Mouse (Mus musculus) embryo, embryonic 11.5 days (tissue): ENCODE data around the gene Il13ra1.

Source experiments
- DNase-seq: peaks from one replicate; pipeline ENCODE4 v3.0.0-alpha.2; 2012; ENCODE audit warnings: low read depth, low spot score

Gene Il13ra1

DNA sequence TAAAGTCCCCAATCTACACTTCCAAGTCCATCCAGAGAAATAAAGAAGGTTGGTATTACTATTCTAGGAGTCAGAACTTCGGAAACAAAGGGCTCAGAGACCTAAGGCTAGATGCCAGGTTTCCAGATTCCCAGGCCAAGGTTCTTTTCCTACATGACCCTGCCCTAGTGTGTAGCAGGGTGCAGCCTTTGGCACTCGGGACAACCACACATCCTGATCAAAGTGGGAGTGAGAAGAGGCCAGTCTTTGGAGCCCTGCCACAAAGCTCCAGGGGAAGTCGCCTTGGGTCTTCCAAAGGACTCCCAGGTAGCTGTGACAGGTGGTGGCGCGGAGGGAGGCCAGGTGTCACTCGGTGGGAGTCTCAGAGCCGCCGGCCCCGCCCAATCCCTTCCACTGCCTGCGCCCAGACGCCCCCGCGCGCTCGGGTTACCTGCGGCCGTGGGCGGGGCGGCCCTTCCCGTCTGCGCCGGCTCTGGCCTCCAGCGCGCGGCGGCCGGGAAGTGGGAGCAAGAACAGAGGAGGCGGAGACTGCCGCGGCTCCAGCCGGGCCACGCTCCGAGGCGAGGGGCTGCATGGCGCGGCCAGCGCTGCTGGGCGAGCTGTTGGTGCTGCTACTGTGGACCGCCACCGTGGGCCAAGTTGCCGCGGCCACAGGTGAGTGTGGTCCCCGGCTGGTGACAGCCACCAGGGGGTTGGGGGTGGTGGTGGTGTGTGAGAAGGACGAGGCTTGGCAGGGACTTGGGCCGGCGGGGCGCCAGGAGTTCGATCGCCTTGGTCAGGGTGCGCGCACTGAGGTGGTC is at the start of gene Il13ra1:
Gene Il13ra1 (plus strand): TSS at position 489 of the 800 bp plus-strand sequence.
- DNase-seq, result peak; percentile 8

DNA sequence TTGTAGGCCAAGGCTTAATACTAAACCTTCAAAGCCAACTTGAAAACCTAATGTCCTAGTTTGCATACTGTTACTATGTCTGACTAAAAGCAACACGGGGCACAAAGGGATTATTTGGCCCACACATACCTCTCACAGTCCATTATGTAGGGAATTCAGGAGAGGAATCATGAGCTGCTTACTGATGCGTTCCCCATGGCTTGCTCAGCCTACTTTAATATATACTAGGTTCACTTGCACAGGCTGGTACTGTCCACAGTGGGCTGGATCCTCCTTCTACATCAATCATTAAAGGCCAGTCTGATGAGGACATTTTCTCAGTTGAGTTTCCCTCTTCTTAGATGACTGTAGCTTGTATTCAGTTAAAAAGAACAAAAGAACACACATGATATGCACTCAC is 37.9 kb upstream of the Il13ra1 start:
- no peak for DNase-seq

DNA sequence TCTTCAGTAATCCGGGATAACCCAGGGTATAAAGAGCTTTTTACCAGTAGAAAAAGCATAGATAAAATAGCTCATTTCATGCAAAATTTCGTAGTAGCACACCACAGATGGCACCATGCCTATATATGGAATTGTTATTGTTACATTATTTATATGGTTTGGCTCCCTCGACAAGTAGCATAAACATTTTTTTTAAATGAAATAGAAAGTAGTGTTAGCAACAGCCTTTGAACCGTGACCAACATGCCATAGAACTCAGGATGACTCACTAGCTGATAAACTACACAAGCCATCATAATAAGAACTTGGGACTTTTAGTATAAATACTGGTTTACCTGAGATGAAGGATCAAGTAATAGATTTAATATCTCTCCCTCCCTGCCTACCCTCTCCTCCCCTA is 34.7 kb upstream of the Il13ra1 start:
- DNase-seq, result no peak

DNA sequence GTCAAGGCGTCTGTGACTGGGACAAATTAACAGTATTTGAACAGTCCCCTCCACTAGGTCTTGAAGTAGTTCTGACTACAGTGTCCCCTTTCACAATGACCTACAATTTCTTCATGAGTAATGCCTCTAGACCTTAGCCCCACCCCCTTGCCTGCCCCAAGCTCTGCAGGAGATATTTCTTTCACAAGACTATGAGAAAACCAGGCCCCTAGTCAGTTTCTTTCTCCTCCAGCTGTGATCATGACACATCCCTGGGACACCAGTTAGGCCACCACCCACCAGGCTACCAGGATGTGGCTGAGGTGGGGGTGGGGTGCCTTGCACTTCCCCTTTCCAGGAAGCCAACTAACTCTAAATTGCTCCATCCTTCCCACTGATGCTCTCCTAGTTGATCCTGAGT is 29.0 kb upstream of the Il13ra1 start:
- DNase-seq, result no peak

DNA sequence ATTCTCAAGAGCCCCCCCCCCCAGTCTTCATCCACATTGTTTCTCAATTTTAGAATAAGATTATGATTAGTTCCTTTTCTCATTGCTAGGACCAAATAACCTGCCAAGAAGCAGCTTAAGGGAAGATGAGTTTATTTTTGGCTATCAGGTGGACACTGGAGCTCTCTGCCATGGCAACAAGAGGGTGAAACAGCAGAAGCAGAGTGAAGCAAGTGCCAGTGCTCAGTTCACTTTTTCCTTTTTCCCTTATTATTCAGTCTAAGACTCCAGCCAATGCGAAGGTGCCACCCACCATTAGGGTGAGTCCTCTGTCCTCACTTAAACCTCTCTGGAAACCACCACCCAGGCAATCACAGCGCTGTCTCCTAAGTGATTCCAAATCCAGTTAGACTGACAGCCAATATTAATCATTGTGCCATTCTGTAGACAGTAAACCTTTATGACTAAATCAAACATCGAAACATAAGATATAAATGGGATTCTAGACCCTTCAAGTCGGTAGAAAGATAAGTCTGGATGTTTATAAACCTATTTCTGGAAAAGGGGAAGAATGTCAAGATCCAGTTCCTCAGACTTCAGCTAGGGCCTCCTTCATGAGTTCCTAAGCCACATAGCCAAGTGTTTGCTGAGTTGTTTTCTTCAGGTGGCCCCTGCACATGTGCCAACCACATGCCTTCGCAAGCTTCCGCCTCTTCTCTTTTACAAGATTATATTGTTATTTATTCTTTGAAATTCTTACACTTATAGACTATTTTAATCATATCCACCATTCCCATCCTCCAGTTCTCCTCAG is 23.2 kb upstream of the Il13ra1 start:
- no peak for DNase-seq

DNA sequence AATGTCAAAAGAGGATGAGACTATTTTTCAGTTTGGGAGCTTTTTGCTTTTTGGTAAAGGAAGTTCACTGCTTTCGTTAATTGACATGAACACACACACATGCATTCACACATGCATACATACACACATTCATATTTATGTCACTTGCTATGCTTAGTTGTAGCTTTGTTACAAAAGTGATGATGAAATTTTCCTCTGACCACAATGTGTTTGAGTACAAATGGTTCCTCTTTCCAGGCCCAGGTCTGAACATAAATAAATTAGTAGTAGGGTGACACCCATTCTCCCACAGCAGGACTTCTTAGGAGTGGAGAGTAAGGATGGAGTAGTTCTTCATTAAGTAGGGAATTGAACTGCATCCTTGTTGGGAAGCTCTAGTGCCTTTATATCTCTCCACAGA is 11.0 kb upstream of the Il13ra1 start:
- no peak for DNase-seq

DNA sequence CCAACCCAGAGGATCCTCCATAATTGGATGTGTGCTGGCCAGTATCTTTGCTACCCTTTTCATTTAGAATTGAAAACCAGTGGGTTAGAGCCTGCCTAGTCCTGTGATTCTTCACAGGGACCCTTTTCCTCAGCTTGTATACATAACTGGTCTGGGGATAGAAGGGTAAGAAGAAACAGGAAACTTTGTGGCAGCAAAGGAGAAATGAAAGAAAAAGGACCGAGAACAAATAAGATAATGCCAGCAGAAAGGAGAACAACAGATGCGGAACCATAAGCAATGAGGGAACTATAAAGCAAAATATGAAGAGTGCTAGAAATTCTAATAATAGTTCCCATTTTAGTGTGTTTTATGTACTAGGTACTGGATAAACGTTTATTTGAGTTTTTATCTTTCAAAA is 10.6 kb upstream of the Il13ra1 start:
- no peak for DNase-seq

DNA sequence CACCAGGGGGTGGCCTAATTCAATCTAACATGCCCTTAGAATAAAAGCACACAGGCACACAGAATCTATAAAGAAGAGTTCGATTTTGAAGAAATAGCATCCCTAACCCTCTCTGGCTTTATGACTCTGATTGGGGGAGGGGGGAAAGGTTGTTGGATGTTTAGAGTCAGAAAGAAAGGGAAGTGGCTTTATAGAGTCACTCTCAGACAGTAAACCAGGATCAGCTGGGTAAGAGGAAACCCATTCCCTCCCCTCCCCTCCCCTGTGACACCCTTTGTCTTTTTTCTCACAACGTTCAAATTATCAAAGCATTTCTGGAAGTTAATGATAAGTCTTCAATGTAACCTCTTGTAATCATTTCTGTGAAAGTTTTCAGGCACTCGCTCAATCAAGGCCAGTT is 3.3 kb upstream of the Il13ra1 start:
- no peak for DNase-seq

DNA sequence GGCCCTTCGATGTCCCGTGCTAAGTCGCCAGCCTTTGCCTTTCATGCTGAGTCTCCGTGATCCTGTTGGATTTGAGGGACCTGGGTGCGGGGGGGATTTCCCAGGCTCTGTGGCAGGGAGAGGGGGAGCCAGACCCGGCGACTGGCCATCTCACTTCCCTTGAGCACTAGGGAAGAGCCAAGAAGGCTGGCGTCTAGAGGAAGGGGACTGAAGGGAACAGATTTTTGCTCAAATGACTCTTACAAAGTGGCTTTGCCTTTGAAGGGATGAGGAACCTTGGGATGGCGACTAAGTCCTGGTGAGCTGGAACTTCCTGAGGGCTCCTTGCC is 476 bp downstream of the Il13ra1 start:
- no peak for DNase-seq

DNA sequence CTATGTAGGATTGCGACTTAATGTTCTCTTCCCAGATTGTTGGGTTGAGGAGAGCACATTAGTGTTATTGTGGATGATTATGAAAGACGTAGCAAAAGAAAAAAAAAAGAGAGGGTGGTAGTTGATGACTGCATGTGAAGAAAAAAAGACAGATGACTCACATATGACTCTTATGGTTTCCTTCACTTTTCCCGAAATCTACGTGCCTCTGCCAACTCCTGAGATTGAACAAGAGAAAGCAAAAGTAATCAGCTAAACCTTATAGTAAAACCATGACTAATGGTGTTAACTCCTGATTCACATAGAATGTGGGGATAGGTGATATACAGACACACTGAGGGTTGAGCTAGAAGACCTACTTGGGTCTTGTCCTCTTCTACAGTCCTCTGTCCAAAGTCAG is 3.3 kb downstream of the Il13ra1 start:
- DNase-seq, result no peak

DNA sequence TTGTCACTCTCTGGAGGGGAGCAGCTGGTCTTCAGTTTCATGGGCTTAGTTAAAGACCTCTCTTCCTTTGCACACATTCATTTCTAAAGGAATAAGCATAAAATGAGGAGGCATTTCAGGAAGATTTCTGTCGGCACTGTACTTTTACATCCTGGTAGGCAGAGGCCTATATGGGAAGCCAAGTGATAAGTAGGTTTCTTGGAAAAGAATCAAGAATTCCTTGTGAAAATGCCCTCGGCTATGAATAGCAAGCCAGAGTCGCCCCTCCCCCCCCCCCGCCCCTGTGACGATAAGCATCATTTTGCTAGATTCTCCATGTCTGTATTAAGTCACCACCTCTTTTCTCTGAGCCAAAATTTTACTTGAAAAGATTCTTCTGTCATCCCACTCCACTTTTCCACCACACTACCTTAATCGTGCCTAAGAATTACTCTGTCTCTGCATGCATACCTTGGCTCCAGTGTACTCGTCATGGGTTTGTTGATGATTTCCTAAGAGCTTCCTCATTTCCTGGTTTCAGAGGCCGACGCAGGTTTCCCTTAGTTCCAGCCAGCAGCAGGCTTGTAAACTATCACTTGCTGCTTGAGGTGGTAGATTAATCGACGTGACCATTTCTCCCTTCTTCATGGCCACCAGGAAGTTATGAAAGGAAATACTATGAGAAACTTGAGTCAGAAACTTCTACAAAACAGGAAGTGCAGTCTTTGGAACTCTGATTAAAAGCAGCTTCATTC is 17.3 kb downstream of the Il13ra1 start:
- no peak for DNase-seq

DNA sequence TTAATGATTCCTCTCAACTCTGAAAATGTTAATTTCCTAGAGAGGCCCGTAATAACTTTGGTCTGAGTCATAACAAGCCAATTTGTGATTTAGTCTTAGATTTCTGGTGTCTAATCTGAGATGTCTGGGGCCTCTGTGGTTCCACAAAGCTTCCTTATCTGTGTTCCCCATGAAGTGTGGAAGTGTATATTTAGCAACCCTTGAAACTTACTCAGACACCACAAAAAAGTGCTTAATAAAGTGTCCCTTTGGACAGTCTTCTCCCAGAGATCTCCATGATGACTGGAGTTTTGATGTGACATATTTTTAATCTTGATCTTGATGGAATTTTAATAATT is 17.8 kb downstream of the Il13ra1 start:
- no peak for DNase-seq

DNA sequence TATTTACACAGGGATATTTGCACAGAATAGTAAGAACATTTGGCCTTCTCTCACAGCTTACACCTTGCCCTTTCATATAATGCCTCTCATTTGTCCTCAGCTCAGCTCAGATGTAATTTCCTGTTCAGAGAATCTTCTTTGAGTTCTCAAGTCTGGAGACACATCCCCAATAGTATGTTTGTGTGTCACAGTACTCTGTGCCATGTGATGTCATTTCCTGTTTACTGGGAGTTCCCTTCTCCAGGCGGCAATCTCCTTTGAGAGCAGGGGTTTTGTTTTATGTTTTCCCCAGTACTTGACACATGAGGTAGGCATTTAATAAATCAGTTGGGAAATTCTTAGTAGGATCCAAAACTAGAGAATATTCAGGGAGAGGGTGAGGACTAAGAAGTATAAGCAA is 24.4 kb downstream of the Il13ra1 start:
- DNase-seq, result no peak

DNA sequence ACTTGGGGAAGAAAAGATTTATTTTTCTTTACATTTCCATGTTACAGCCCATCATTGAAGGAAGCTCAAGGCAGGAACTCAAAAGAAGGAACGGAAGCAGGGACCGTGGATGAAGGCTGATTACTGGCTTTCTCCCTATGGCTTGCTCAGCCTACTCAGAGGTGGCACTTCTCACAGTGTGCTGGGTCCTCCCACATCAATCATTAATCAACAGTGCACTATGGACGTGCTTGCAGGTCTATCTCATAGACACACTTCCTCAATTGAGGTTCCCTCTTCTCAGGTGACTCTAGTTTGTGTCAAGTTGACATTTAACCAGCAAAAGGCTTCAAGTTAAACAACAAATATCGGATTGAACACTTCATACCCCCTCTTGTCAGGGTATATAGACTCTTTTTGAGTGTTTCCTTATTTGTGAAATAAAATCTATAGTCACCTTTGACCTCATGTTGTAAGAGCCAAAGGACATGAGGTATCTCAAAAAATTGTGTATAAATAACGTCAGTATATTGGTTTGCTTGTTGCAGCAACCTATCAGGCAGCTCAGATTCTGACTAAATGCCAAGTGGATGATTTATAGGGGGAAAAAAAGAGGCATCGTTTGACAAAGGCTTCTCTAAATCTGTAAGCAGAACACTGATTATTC is 30.2 kb downstream of the Il13ra1 start:
- no peak for DNase-seq

DNA sequence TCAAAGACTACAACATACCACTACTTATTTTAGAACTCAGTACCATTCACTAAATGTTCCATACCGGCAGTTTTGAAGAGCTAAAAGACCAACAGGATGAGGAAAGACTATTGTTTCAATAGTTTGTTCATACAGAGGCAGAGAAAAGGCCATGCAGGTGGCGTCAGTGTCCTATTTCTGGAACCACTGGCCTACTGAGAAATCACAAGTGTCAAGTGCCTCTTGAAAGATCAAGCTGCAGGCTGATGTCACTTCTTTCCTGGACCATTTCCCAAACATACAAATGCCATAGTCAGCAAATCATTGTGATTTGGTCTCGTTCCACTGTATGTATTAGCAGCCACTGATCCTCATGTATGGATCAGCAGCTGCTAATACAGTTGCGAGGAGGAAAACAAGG is 34.8 kb downstream of the Il13ra1 start:
- DNase-seq, result no peak

DNA sequence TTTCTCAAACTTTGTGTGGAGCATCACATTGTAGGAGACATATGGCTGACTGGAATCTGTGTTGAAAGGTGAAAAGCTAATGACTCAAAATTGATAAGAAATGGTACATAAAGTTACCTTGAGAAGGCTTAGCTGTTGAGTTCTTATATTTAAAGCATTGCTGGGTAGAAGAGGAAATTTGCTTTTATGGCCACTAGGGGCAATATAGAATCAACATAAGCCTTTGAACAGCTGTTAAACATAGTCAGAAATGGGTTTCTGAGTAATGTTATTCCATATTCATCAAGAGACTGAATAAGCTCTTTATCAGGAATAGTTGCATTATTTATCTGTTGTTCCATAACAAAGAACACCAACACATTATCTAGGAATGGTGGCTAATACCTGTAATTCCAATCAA is 38.2 kb downstream of the Il13ra1 start:
- no peak for DNase-seq

DNA sequence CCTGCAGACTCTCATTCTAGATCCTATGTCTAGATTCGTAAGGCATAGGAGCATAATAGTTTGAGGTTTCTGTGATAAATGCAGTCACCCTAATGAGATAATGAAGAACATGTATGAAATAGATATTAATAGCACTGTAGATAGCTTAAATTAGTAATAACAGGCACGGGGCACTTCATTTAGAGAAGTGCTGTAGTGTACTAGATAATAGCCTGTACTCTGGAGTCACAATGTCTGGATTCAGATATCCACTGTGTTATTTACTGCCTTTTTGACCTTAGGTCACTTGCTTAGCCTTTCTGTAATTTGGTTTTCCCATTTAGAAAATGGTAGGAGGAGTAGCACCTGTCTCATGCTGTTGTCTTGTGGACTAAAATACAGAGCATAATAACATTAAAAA is 44.8 kb downstream of the Il13ra1 start:
- DNase-seq, result no peak

DNA sequence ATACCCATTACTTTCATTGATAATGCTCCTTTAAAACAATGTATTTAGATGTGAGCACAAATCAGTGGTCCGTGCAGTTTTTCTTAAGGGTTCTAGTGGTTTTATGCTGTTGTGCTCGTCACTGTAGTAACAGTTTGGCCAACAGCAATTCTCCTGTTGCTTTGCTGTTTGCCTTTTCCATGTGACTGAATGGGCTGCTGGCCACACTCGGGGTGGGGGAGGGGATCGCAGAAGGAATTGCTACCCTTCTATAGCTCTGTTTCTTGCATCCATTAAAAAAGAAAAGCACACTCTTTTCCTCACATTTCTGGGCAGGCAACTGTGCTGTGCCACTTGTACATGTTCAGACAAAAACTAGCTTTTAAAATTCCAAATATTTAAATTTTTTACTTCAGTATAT is 49.7 kb downstream of the Il13ra1 start:
- no peak for DNase-seq

DNA sequence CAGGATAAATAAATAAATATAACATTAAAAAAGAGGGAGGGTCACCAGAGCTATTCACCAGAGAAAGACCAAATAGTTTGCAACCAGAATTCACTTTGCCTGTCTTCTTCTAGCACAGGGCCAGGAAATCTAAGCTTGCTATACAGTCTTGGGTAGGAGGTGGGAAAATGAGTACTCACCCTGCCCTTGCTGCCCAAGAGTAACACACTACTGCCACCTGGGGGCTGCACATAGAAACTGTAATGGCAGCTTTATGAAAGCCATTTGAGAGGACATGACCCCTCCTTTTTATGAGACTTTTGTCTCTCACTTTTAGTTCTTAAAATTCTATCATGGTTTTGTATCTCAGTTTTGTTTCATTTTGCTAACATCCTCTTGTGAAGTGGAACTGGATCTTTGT is 71.7 kb downstream of the Il13ra1 start:
- no peak for DNase-seq

DNA sequence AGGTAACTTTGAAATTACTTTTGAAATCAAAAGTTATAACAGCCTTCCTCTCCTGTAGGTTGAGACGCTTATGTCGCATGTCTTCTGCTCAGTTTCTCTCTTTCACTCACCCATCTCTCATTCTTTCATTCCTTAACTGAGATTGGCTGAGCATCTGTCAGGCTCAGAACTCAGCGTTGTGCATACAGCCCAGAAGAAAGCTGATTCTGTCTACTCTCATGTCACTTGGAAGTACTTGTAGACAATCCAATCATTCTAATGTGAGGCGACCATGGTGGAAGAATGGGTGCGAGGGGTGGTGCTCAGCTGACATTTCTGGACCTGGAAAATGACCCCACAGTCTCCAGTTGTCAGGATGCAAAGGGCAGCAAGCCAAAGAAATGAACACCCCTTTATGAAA is 74.1 kb downstream of the Il13ra1 start:
- DNase-seq, result no peak

DNA sequence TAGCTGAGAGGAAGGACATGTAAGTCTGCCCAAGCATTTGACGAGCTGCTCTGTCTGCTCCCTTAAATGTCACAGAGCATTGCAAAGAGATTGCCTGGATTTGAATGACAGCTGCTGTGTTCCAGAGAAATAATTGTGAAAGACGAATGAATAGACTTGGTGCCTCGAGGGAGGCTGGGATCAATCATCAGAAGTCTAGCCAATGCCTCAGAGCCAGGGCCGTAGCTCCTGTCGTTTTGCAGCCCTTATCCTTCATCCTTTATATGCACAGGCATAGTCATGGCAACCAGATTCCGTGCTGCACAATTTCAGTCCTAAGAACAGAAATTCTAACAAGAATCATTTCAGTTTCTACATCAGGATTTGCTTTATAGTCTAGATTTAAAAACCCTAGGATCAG is 74.5 kb downstream of the Il13ra1 start:
- DNase-seq, result no peak

DNA sequence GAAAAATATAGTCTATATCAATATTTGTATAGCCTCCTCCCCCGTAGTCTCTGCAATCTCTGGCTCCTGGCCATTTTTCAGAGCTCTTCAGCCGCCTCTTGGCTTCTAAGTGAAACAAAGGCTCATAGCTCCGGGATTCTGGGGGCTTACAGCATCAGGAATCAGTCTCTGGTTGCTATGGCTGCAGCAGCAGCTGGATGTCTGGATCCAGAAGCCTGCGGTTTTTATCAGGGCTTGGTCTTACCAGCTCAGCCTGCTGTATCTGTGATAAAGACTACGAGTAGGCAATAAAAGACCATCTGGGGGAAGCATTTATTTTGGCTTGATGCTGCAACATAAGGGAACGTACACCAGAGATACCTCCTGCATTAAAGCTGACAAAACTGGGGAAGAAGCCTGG is 82.0 kb downstream of the Il13ra1 start:
- no peak for DNase-seq
